Mouse (Mus musculus) lung, postnatal 0 days (tissue): ENCODE measurements at regions not wholly inside any gene's neighbourhood (a gene's known extent, or its start where the extent isn't known, plus 50 kb on each side); places are given as distances from the start of the nearest gene placed in this dataset.

Experiments
- CTCF ChIP-seq: IDR thresholded peaks from 2 replicates; pipeline ENCODE4 v1.5.1; 2016; ENCODE audit warnings: antibody characterized with exemption, mild to moderate bottlenecking
- EP300 ChIP-seq: IDR thresholded peaks from 2 replicates; pipeline ENCODE4 v1.6.1; 2016; ENCODE audit warnings: antibody characterized with exemption, mild to moderate bottlenecking, control low read depth

- TF ChIP-seq EP300 = no peak
- TF ChIP-seq CTCF = no peak
Observed at GRCm38 (mm10) chr8:39954924-39955323, 720.0 kb upstream of the Adam24 start.
